In the genomic region with DNA sequence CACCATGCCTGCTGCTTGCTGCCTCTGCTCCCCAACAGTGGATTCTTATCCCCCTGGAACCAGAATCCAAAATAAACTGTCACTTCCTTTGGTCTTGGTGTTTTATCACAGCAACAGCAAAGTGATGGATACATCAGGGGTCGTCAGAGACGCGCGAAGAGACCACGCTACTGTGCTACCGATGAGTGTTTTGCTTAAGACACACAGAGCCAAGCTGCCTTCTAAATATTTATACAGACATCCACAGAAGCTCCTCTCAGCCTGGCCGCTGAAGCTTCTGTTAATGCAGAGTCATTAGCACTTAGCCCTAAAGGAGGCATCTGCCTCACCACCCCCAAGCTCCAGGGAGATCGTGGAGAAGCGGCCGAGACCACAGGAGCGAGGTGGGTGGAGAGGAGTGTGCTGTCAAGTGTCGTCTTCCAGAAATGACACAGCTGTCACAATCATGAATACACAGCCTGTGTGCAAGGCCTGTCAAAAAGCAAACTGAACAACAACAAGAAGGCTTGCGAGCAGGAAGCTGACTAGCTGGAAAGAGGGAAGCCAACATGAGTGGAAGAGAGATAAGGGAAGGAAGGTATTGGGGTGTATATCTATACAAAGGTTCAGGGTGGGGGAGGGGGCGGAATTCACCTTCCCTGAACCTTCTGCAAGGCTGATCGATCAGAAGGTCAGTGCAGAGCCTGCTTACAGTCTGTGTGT, we compare ENCODE assay signal across 9 mouse cellular contexts.
DNase-seq lines count a peak whose midpoint lies in the region; ATAC-seq lines count a peak whose summit lies in the region.
"Had no signal": no experiment of that assay in that cellular context is flagged by ENCODE, and none has a peak within 500 bp of the region (broad histone marks: within the 10 kb centered on the region; RNA-seq: fewer than 3 reads in every experiment).

No protein-coding gene starts in this region.

- peak; percentile 46 for DNase-seq in lung, postnatal 10 days
- no peak for DNase-seq in thymus, postnatal 0 days (ENCODE audit: low spot score)
- DNase-seq in Muller cell, postnatal 12 days (ENCODE audit: inconsistent ontology term): no peak
- DNase-seq: kidney, adult 8-10 months had no signal

- 69% methylated on average over 15 of the region's 15 CpGs for WGBS in forebrain, embryonic 13.5 days
- 56% methylated on average over 15 of the region's 15 CpGs for WGBS in forebrain, embryonic 15.5 days
- 23% methylated on average over 15 of the region's 15 CpGs for WGBS in stomach, embryonic 15.5 days

- H3K27me3 ChIP-seq in forebrain, embryonic 13.5 days: no peaks in the 10 kb centered on the region
- H3K27me3 ChIP-seq in forebrain, embryonic 15.5 days: no peaks in the 10 kb centered on the region
- no peaks in the 10 kb centered on the region for H3K27me3 ChIP-seq in megakaryocyte, embryonic 14.5 days (replicated peaks)
- H3K27me3 ChIP-seq in stomach, embryonic 15.5 days (replicated peaks): no peaks in the 10 kb centered on the region

- no peaks in the 10 kb centered on the region for H3K36me3 ChIP-seq in forebrain, embryonic 13.5 days (ENCODE audit: poor library complexity, severe bottlenecking)
- H3K36me3 ChIP-seq in forebrain, embryonic 15.5 days: no peaks in the 10 kb centered on the region
- H3K36me3 ChIP-seq in megakaryocyte, embryonic 14.5 days (replicated peaks; ENCODE audit: low read length): no peaks in the 10 kb centered on the region
- no peaks in the 10 kb centered on the region for H3K36me3 ChIP-seq in stomach, embryonic 15.5 days

- no peaks in the 10 kb centered on the region for H3K9me3 ChIP-seq in forebrain, embryonic 13.5 days (replicated peaks)
- H3K9me3 ChIP-seq in forebrain, embryonic 15.5 days: no peaks in the 10 kb centered on the region
- peaks cover 8% of the 10 kb centered on the region; the same call in 1 of the 2 replicates for H3K9me3 ChIP-seq in megakaryocyte, embryonic 14.5 days
- no peaks in the 10 kb centered on the region for H3K9me3 ChIP-seq in stomach, embryonic 15.5 days

- no peak overlapping the region for H3K4me3 ChIP-seq in forebrain, embryonic 13.5 days
- H3K4me3 ChIP-seq in forebrain, embryonic 15.5 days: no peak overlapping the region
- peak overlapping the region; percentile 80 for H3K4me3 ChIP-seq in megakaryocyte, embryonic 14.5 days (replicated peaks)
- no peak overlapping the region for H3K4me3 ChIP-seq in stomach, embryonic 15.5 days (replicated peaks)

- ATAC-seq in forebrain, embryonic 13.5 days: no peak
- no peak for ATAC-seq in forebrain, embryonic 15.5 days (replicated peaks)
- ATAC-seq in megakaryocyte, adult 5-6 weeks (ENCODE audit: poor library complexity, severe bottlenecking): no peak
- no peak for ATAC-seq in stomach, embryonic 15.5 days (ENCODE audit: insufficient read depth, low FRiP score, low read depth)

- peaks cover 8% of the 10 kb centered on the region; the same call in 1 of the 2 replicates for H3K4me1 ChIP-seq in forebrain, embryonic 13.5 days
- H3K4me1 ChIP-seq in forebrain, embryonic 15.5 days: no peaks in the 10 kb centered on the region
- peaks cover 51% of the 10 kb centered on the region for H3K4me1 ChIP-seq in megakaryocyte, embryonic 14.5 days
- peaks cover 9% of the 10 kb centered on the region for H3K4me1 ChIP-seq in stomach, embryonic 15.5 days

- no peak overlapping the region for H3K4me2 ChIP-seq in forebrain, embryonic 13.5 days
- no peak overlapping the region for H3K4me2 ChIP-seq in forebrain, embryonic 15.5 days (replicated peaks)
- peak overlapping the region; percentile 29; the same call in 1 of the 2 replicates for H3K4me2 ChIP-seq in stomach, embryonic 15.5 days

- no peak overlapping the region for H3K9ac ChIP-seq in forebrain, embryonic 13.5 days
- H3K9ac ChIP-seq in forebrain, embryonic 15.5 days (replicated peaks): no peak overlapping the region
- no peak overlapping the region for H3K9ac ChIP-seq in stomach, embryonic 15.5 days

- H3K27ac ChIP-seq in forebrain, embryonic 13.5 days: peak overlapping the region; percentile 31
- no peak overlapping the region for H3K27ac ChIP-seq in forebrain, embryonic 15.5 days (replicated peaks)
- H3K27ac ChIP-seq in stomach, embryonic 15.5 days: peak overlapping the region; percentile 51
